Mouse (Mus musculus): ENCODE results near the gene Fam71e2. TPM values are rescaled to one million over a fixed set of nuclear protein-coding genes. Genes with fewer than 3 reads are reported as not detected.
A peak's percentile ranks its signal among the peaks of the same experiment; 100 is the strongest.

The Fam71e2 gene
- polyA plus RNA-seq, 1 experiment from 2014 or later: not detected

DNA sequence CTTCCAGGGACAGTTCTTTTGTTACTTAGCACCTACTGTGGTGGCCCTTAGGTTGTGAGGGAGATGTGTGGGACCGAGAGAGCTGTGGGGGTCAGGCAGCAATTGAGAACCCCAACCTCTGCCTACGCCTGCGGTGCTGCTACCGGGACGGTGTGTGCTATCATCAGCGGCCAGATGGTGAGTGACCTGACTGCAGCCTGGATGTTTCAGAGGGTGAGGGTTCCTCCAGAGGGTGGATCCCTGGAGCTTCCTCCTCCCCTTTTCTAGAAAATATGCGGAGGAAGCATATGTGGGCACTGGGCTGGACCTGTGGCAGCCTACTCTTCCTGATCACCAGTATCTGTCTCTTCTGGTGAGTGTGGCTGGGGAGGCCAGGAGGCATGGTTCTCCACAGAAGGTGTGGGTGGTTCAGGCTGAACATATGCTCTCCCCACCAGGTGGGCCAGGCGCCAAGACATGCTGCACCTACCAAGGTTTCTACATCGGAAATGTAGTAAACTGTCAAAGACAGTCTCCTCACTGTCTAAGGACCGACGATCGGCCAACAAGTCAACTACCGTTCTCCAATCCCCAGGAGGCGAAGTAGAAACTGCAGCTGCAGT is 12.7 kb upstream of the Fam71e2 start:
- no peak for ATAC-seq (replicated peaks; ENCODE audit: insufficient number of reproducible peaks, low FRiP score, low TSS enrichment, low read depth)
- whole genome bisulfite sequencing: 85% methylated on average over 14 of the region's 14 CpGs
- H3K9ac ChIP-seq (replicated peaks; ENCODE audit: low read length): no peak overlapping the region
- peaks cover 3% of the 10 kb centered on the region for H3K27me3 ChIP-seq (ENCODE audit: control insufficient read depth, insufficient read depth, low read length)
- H3K9me3 ChIP-seq (replicated peaks; ENCODE audit: control insufficient read depth, low read length): no peaks in the 10 kb centered on the region
- H3K4me1 ChIP-seq (ENCODE audit: control insufficient read depth, insufficient read depth, low read length): no peaks in the 10 kb centered on the region
- DNase-seq (ENCODE audit: low spot score): no peak
- H3K27ac ChIP-seq (replicated peaks; ENCODE audit: low read depth, low read length): no peak overlapping the region
- H3K4me3 ChIP-seq (ENCODE audit: low read depth, low read length): no peak overlapping the region
- no peak overlapping the region for H3K4me2 ChIP-seq (ENCODE audit: low read depth, low read length)
- no peaks in the 10 kb centered on the region for H3K36me3 ChIP-seq (replicated peaks; ENCODE audit: control insufficient read depth, insufficient read depth, low read depth, low read length)

DNA sequence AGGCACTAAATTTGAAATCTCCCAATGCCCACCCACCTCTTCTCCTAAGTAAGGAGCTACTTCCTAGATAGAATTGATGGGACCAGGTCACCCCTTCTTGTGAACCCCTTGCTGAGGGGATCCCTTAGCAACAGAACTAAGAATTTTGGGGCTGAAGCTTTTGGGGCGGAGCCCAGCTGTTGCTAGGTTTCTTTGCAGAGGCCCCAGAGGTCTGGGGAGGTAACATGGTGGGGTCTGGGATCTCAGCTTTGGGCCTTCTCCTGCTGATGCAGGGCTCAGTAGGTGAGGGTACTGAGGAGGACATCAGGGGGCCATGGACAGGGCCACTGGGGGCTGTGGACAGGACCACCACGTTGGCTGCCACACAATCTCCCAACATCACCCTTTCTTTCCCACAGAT is 11.7 kb upstream of the Fam71e2 start, which contains the start of the genes Il11 and Tmem190:
Il11 (minus strand) TSS at position 101 of the 400 bp plus-strand sequence.
Tmem190 (plus strand) TSS at position 179 of the 400 bp plus-strand sequence.
- H3K36me3 ChIP-seq (replicated peaks; ENCODE audit: control insufficient read depth, insufficient read depth, low read depth, low read length): no peaks in the 10 kb centered on the region
- H3K4me2 ChIP-seq (ENCODE audit: low read depth, low read length): no peak within 1 kb of the TSS
- ATAC-seq (replicated peaks; ENCODE audit: insufficient number of reproducible peaks, low FRiP score, low TSS enrichment, low read depth): no peak
- no peak within 1 kb of the TSS for H3K9ac ChIP-seq (replicated peaks; ENCODE audit: low read length)
- 76% methylated on average over 2 of the region's 2 CpGs for WGBS
- H3K9me3 ChIP-seq (replicated peaks; ENCODE audit: control insufficient read depth, low read length): no peaks in the 10 kb centered on the region
- DNase-seq (ENCODE audit: low spot score): no peak
- peaks cover 2% of the 10 kb centered on the region; the same call in 1 of the 2 replicates for H3K4me1 ChIP-seq (ENCODE audit: control insufficient read depth, insufficient read depth, low read length)
- no peak within 1 kb of the TSS for H3K27ac ChIP-seq (replicated peaks; ENCODE audit: low read depth, low read length)
- peaks cover 12% of the 10 kb centered on the region for H3K27me3 ChIP-seq (ENCODE audit: control insufficient read depth, insufficient read depth, low read length)
- H3K4me3 ChIP-seq (ENCODE audit: low read depth, low read length): no peak within 1 kb of the TSS

DNA sequence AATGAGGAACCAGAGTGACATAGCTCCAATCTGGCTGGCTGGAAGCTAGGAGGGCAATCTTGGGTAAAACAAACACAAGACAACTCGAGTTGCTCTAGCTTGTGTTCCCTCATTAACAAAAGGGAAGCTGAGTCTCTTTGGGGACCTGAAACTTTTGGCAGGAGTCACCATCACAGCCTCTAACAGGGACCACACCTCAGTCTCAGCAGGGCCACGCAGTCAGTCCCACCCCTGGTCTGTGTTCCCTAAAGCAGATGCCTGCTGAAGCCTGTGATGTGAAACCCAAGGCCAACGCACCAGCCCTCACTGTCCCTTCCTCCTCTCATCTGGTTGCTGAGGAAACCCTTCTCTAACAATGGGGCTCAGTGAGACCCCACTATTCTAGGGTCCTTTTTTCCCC is 11.0 kb upstream of the Fam71e2 start:
- no peak overlapping the region for H3K9ac ChIP-seq (replicated peaks; ENCODE audit: low read length)
- H3K9me3 ChIP-seq (replicated peaks; ENCODE audit: control insufficient read depth, low read length): no peaks in the 10 kb centered on the region
- no peak for ATAC-seq (replicated peaks; ENCODE audit: insufficient number of reproducible peaks, low FRiP score, low TSS enrichment, low read depth)
- H3K36me3 ChIP-seq (replicated peaks; ENCODE audit: control insufficient read depth, insufficient read depth, low read depth, low read length): no peaks in the 10 kb centered on the region
- WGBS: 52% methylated on average over 3 of the region's 3 CpGs
- DNase-seq (ENCODE audit: low spot score): no peak
- peaks cover 18% of the 10 kb centered on the region for H3K27me3 ChIP-seq (ENCODE audit: control insufficient read depth, insufficient read depth, low read length)
- no peak overlapping the region for H3K4me3 ChIP-seq (ENCODE audit: low read depth, low read length)
- no peak overlapping the region for H3K4me2 ChIP-seq (ENCODE audit: low read depth, low read length)
- H3K27ac ChIP-seq (replicated peaks; ENCODE audit: low read depth, low read length): no peak overlapping the region
- peaks cover 4% of the 10 kb centered on the region; the same call in 1 of the 2 replicates for H3K4me1 ChIP-seq (ENCODE audit: control insufficient read depth, insufficient read depth, low read length)

DNA sequence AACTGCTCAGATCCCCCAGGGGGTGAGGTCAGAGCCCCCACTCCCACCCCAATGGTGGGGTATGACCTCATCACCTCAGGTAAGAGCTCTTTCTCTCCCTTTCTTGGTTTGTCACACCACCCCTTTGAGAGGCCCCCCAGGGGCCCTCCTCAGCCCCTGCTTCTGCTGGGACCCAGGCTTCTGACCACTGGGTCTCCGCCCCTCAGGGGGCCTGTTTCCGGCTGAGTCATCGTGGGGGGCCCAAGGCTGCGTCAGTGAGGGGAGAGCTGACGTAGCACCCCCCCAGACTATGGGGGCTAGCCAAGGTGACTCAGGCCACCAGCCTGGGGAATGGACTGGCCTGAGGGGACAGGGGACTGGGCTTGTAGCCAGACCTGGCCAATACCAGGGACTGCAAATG is 8.8 kb upstream of the Fam71e2 start:
- Histone ChIP-seq H3K4me3 (ENCODE audit: low read depth, low read length) (no peak overlapping the region), H3K4me1 (ENCODE audit: control insufficient read depth, insufficient read depth, low read length) (peaks cover 7% of the 10 kb centered on the region; the same call in 1 of the 2 replicates), H3K9ac (replicated peaks; ENCODE audit: low read length) (no peak overlapping the region), H3K36me3 (replicated peaks; ENCODE audit: control insufficient read depth, insufficient read depth, low read depth, low read length) (no peaks in the 10 kb centered on the region), H3K9me3 (replicated peaks; ENCODE audit: control insufficient read depth, low read length) (no peaks in the 10 kb centered on the region), H3K4me2 (ENCODE audit: low read depth, low read length) (no peak overlapping the region), H3K27me3 (ENCODE audit: control insufficient read depth, insufficient read depth, low read length) (peaks cover 33% of the 10 kb centered on the region), H3K27ac (replicated peaks; ENCODE audit: low read depth, low read length) (no peak overlapping the region)
- DNase-seq (ENCODE audit: low spot score) (no peak), ATAC-seq (replicated peaks; ENCODE audit: insufficient number of reproducible peaks, low FRiP score, low TSS enrichment, low read depth) (no peak)
- 29% methylated on average over 5 of the region's 5 CpGs for WGBS

- H3K4me3 ChIP-seq (ENCODE audit: low read depth, low read length): no peak overlapping the region
- 5% methylated on average over 19 of the region's 20 CpGs for WGBS
- DNase-seq (ENCODE audit: low spot score) (no peak), ATAC-seq (replicated peaks; ENCODE audit: insufficient number of reproducible peaks, low FRiP score, low TSS enrichment, low read depth) (no peak; the same call in 1 of the 2 replicates)
- H3K4me2 ChIP-seq (ENCODE audit: low read depth, low read length): no peak overlapping the region
- no peaks in the 10 kb centered on the region for H3K9me3 ChIP-seq (replicated peaks; ENCODE audit: control insufficient read depth, low read length)
- peaks cover 33% of the 10 kb centered on the region for H3K27me3 ChIP-seq (ENCODE audit: control insufficient read depth, insufficient read depth, low read length)
- no peaks in the 10 kb centered on the region for H3K36me3 ChIP-seq (replicated peaks; ENCODE audit: control insufficient read depth, insufficient read depth, low read depth, low read length)
- H3K4me1 ChIP-seq (ENCODE audit: control insufficient read depth, insufficient read depth, low read length): peaks cover 7% of the 10 kb centered on the region; the same call in 1 of the 2 replicates
- H3K9ac ChIP-seq (replicated peaks; ENCODE audit: low read length): no peak overlapping the region; the same call in 1 of the 2 replicates
- H3K27ac ChIP-seq (replicated peaks; ENCODE audit: low read depth, low read length): no peak overlapping the region
Measured at GRCm38 (mm10) chr7:4777851-4778637, 6.9 kb upstream of the Fam71e2 start.

DNA sequence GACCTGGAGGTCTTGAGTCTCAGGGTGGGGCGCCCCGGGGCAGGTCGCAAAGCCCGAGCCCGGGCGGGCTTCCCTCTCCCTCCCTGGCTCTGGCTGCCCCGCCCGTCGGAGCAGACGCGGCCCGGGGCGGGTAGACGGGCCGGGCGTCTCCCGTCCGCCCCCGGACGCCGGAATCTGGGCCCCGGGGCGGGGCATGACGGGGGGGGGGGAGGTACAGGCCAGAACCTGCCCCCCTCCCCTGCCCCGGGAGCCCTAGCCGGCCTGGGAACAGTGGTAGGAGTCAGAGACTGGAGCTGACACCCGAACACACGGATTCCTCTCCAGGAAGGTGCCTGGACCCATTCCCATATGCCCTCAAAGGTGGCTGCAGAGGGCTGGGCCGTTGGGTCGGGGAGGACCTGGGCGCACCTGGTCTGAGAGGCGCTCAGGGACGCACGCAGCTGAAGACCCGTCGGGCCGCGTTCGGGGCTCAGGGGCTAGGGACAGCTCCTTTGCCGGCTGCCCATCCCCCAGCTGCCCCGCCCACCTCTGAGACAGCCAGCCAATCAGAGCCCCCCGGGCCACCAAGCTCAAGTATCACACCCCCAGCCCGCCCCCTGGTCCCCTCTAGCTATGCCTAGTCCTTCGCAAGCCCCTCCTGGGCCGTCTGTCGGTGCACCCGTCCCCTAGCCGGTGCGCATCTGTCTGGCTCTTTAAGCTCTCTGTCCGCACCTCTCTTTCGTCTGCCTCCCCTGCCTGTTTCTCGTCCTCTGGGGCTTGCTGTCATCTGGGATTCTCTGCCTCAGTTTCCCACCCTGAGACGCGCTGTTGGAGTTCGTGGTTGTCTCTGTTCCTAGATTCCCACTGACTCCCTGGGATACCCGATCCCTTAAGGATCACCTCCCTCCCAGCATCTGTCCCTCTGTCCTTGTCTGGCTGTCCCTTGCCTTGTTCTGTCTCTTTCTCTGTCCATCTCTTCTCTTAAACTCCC is 6.0 kb upstream of the Fam71e2 start:
- Histone ChIP-seq H3K9ac (replicated peaks; ENCODE audit: low read length) (peak overlapping the region; percentile 37; the same call in 1 of the 2 replicates), H3K4me1 (ENCODE audit: control insufficient read depth, insufficient read depth, low read length) (peaks cover 7% of the 10 kb centered on the region; the same call in 1 of the 2 replicates), H3K27ac (replicated peaks; ENCODE audit: low read depth, low read length) (no peak overlapping the region), H3K27me3 (ENCODE audit: control insufficient read depth, insufficient read depth, low read length) (peaks cover 33% of the 10 kb centered on the region), H3K4me3 (ENCODE audit: low read depth, low read length) (peak overlapping the region; percentile 18), H3K4me2 (ENCODE audit: low read depth, low read length) (peak overlapping the region; percentile 40), H3K9me3 (replicated peaks; ENCODE audit: control insufficient read depth, low read length) (no peaks in the 10 kb centered on the region), H3K36me3 (replicated peaks; ENCODE audit: control insufficient read depth, insufficient read depth, low read depth, low read length) (no peaks in the 10 kb centered on the region)
- DNase-seq (ENCODE audit: low spot score) (peak; percentile 84), ATAC-seq (replicated peaks; ENCODE audit: insufficient number of reproducible peaks, low FRiP score, low TSS enrichment, low read depth) (peak; percentile 77)
- WGBS: under 1% methylated on average over 42 of the region's 56 CpGs

DNA sequence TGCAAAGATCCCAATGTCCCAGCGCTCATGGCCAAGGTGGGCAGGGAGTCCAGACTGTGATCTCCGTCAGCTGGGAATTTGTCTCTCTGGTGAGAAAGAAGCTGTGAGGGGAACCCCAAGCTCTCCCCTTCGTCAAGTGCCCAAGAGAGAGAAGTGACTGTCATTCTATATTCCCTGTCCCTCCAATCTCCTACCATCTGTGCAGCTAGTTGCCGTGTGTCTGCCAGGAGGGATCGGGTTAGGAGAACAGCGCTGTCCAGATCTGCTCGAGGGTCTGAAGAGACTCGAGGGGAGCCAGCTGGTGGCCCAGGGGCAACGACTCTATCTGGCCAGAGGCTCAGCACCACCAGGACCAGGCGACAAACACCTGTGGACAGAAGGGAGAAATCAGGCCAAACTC is 5.0 kb upstream of the Fam71e2 start:
- ATAC-seq (replicated peaks; ENCODE audit: insufficient number of reproducible peaks, low FRiP score, low TSS enrichment, low read depth): no peak
- Histone ChIP-seq H3K27ac (replicated peaks; ENCODE audit: low read depth, low read length) (no peak overlapping the region), H3K9ac (replicated peaks; ENCODE audit: low read length) (no peak overlapping the region), H3K9me3 (replicated peaks; ENCODE audit: control insufficient read depth, low read length) (no peaks in the 10 kb centered on the region), H3K4me1 (ENCODE audit: control insufficient read depth, insufficient read depth, low read length) (peaks cover 7% of the 10 kb centered on the region; the same call in 1 of the 2 replicates), H3K4me2 (ENCODE audit: low read depth, low read length) (no peak overlapping the region), H3K27me3 (ENCODE audit: control insufficient read depth, insufficient read depth, low read length) (peaks cover 33% of the 10 kb centered on the region), H3K4me3 (ENCODE audit: low read depth, low read length) (no peak overlapping the region), H3K36me3 (replicated peaks; ENCODE audit: control insufficient read depth, insufficient read depth, low read depth, low read length) (no peaks in the 10 kb centered on the region)
- no peak for DNase-seq (ENCODE audit: low spot score)
- WGBS: 46% methylated on average over 10 of the region's 10 CpGs
